Mouse (Mus musculus) small intestine, adult 2 months (tissue): Measurements from ENCODE around the gene Fbxo48. TPM values are rescaled to one million over a fixed set of nuclear protein-coding genes. Genes with fewer than 3 reads are reported as not detected.

Experiments
- H3K27ac ChIP-seq: fragments of 200-500 bp; 2 replicates; pipeline ENCODE4 v1.5.1; 2012; ENCODE audit warnings: low read depth, low read length, control low read depth, inconsistent platforms; ENCODE audit not compliant: insufficient read depth
- H3K27me3 ChIP-seq: fragments of 200-500 bp; 2 replicates; pipeline ENCODE4 v1.6.1; 2012; ENCODE audit warnings: mild to moderate bottlenecking, moderate library complexity, low read length, inconsistent platforms; ENCODE audit not compliant: control insufficient read depth, insufficient read depth
- H3K36me3 ChIP-seq: fragments of 200-500 bp; 2 replicates; pipeline ENCODE4 v1.6.1; 2012; ENCODE audit warnings: mild to moderate bottlenecking, low read length, control low read depth, inconsistent platforms; ENCODE audit not compliant: control insufficient read depth, insufficient read depth
- H3K4me1 ChIP-seq: fragments of 200-500 bp; 2 replicates; pipeline ENCODE4 v1.6.1; 2012; ENCODE audit warnings: low read length, inconsistent platforms, mixed read lengths; ENCODE audit not compliant: control insufficient read depth, insufficient read depth, insufficient read length
- H3K4me3 ChIP-seq: fragments of 200-500 bp; 2 replicates; pipeline ENCODE4 v1.5.1; 2012; ENCODE audit warnings: low read depth, mild to moderate bottlenecking, control low read depth, inconsistent platforms, low read length, moderate library complexity
- CTCF ChIP-seq: fragments of 200-500 bp; IDR thresholded peaks from 2 replicates; pipeline ENCODE4 v1.5.1; 2012; ENCODE audit warnings: low read depth, mild to moderate bottlenecking, control low read depth, inconsistent platforms, low read length, moderate library complexity, mixed read lengths; ENCODE audit not compliant: insufficient replicate concordance, insufficient read length; ENCODE audit errors: extremely low read depth
- POLR2A ChIP-seq: fragments of 200-500 bp; IDR thresholded peaks from 2 replicates; pipeline ENCODE4 v1.6.1; 2012; ENCODE audit warnings: low read depth, mild to moderate bottlenecking, control low read depth, inconsistent platforms, low read length, moderate library complexity
- WGBS: fragments of 180-500 bp; shearing (Covaris S2); methylation state at CpG from one replicate; pipeline ENCODE4 v1.1.7; 2018; 5-methylcytosine and 5-hydroxymethylcytosine counted together
- polyA plus RNA-seq: library from polyadenylated mRNA; depleted of rRNA; stranded (reverse); fragments of >200 nt; gene quantifications from 2 replicates; pipeline ENCODE4 v1.2.3, GENCODE M21; 2012; rRNA removed

Gene Fbxo48
- polyA plus RNA-seq, result 0.16 and 0.18 TPM in 2 replicates

DNA sequence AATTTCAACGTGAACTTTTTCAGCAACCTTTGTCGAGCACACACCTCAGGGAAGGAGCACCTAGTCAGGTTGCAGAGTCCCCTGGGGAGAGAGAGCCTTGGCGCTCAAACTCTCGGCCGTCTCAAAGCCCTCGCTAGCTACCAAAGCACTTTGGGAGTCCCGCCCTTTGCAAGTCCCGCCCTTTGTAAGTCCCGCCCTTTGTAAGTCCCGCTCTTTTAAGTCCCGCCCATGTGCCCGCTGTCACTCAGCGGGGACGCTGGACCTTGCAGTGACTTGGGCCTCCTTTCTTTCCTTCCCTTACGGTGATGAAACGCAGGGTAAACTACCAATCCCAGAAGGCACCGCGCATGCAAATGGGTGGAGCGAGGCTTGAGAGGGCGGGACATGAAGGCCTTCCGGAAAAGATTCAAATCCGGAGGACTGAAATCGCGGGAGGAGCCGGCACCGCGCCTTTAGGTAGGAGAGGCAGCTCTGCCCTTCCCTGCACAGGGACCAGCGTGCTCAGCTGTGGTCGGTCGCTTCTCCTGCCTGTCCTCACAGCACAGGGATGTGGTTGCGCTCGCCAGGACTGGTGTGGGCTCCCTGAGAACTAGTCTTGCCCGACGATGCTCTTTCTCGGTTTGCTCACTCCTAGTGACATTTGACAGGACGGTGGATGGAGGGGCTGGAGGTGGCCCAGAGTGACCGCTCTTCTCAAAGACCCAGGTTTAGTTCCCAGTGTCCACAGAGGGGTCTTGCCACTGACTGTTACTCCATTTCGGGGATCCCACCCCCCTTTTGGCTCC, at the start of gene Fbxo48:
TSS of gene Fbxo48 (plus strand) at position 400 of the 785 bp plus-strand sequence.
- no peaks in the 10 kb centered on the region for H3K27me3 ChIP-seq

DNA sequence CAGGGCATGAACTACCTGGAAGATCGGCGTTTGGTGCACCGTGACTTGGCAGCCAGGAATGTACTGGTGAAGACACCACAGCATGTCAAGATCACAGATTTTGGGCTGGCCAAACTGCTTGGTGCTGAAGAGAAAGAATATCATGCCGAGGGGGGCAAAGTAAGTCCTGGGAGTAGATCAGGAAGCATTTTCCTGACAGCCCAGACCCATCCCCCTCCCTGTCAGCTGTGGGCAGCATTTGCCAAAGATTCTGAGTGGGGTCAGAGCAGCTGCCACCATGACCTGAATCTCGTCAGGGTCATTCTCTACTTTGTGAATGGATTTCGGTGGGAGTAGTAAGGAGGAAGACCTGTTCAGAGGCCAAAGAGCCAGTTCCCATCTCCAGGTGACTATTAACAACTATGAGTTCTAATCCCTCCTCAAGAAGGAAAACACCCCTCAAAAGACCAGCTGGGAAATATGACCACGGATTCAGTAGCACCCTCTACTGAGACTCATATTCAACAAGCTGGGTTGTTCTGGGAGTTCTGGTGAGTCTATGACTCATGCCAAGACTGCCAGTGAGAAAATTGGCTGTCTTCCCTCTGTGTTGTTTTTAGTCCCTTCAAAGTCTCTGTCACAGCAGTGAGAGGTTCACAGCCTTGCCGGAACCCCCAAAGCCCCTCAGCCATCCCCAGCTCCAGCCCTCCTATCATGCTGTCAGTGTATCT, 46.7 kb upstream of the Fbxo48 start:
- WGBS, result 76% methylated on average over 8 of the region's 8 CpGs
- peaks cover 6% of the 10 kb centered on the region for H3K36me3 ChIP-seq

More for the DNA sequence above, at the start of gene Fbxo48:
- no peaks in the 10 kb centered on the region for H3K4me1 ChIP-seq
- under 1% methylated on average over 38 of the region's 38 CpGs for WGBS
- H3K36me3 ChIP-seq, result no peaks in the 10 kb centered on the region
- H3K27ac ChIP-seq, result 0 out of 2 replicates have a peak within 1 kb of the TSS, but pooled peaks have one; percentile 6
- TF ChIP-seq POLR2A (peak; percentile 43), CTCF (no peak)
- H3K4me3 ChIP-seq, result peak within 1 kb of the TSS; percentile 96

DNA sequence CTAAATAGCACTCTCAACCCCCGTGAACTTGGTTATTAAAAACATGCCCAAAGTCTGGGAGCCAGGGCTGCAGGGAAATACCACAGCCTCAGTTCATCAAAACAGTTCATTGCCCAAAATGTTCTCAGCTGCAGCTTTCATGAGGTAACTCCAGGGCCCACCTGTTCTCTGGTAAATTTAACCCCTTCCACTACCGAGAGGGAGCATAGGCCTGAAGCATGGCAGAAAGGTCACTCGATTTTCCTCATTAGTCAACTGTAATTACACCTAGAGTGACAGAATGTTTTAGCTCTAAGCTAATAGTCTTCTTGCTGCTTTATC, 46.2 kb upstream of the Fbxo48 start:
- Histone ChIP-seq H3K27me3 (no peaks in the 10 kb centered on the region), H3K4me3 (no peak overlapping the region), H3K4me1 (peaks cover 17% of the 10 kb centered on the region; the same call in 1 of the 2 replicates), H3K27ac (no peak overlapping the region), H3K36me3 (peaks cover 6% of the 10 kb centered on the region)
- TF ChIP-seq POLR2A (no peak), CTCF (no peak)
- WGBS, result 77% methylated on average over 3 of the region's 3 CpGs

More for the DNA sequence above, 46.7 kb upstream of the Fbxo48 start:
- H3K4me3 ChIP-seq, result no peak overlapping the region
- no peak for TF ChIP-seq CTCF
- TF ChIP-seq POLR2A, result no peak
- no peak overlapping the region for H3K27ac ChIP-seq
- no peaks in the 10 kb centered on the region for H3K27me3 ChIP-seq
- H3K4me1 ChIP-seq, result peaks cover 17% of the 10 kb centered on the region; the same call in 1 of the 2 replicates

DNA sequence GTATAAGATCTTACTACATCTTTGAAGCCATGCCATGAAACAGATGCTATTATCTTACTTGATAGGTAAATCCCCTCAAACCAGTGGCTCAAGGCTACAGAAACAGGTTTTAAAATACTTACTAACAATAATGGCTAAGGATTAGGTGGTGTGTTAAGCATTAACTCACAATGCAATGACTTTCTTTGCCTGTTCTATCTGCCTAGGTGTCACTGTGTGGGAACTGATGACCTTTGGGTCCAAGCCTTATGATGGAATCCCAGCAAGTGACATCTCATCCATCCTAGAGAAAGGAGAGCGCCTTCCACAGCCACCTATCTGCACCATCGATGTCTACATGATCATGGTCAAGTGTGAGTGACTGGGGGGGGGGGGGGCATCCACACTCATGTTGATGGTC, 44.6 kb upstream of the Fbxo48 start:
- WGBS, result 84% methylated on average over 2 of the region's 2 CpGs
- H3K36me3 ChIP-seq, result peaks cover 12% of the 10 kb centered on the region
- TF ChIP-seq CTCF (no peak), POLR2A (no peak)

DNA sequence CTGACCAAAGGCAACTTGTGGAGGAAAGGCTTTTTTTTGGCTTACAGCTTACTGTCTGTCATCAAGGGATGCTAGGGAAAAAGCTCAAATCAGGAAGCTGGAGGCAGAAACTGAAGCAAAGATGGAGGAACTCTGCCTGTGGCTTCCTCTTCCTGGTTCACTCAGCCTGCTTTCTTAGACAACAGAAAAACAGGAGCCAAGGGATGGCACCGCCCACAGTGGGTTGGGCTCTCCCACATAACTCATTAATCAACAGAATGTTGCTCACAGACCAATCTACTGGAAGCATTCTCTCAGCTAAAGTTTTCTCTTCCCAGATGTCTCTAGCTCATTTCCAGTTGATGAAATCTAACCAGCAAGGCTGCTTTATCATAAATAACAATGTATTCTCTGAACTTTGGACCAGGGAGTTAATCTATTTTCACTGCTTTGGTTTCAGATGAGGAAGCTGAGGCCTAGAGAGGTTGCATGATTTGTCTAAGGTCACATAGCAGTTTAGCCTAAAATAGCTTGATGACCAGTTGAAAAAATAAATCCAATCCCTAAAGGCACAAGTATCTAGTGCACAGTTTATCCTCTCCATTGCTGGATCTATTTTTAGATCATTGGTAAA, 43.6 kb upstream of the Fbxo48 start:
- peaks cover 6% of the 10 kb centered on the region; the same call in 1 of the 2 replicates for H3K4me1 ChIP-seq
- H3K36me3 ChIP-seq, result peaks cover 15% of the 10 kb centered on the region
- WGBS, result 31% methylated on average over 1 of the region's 1 CpGs
- no peak for TF ChIP-seq POLR2A
- H3K27ac ChIP-seq, result peak overlapping the region; percentile 89; the same call in 1 of the 2 replicates
- no peaks in the 10 kb centered on the region for H3K27me3 ChIP-seq
- H3K4me3 ChIP-seq, result no peak overlapping the region

More for the DNA sequence above, 44.6 kb upstream of the Fbxo48 start:
- Histone ChIP-seq H3K27me3 (no peaks in the 10 kb centered on the region), H3K27ac (no peak overlapping the region), H3K4me3 (no peak overlapping the region), H3K4me1 (peaks cover 14% of the 10 kb centered on the region; the same call in 1 of the 2 replicates)

DNA sequence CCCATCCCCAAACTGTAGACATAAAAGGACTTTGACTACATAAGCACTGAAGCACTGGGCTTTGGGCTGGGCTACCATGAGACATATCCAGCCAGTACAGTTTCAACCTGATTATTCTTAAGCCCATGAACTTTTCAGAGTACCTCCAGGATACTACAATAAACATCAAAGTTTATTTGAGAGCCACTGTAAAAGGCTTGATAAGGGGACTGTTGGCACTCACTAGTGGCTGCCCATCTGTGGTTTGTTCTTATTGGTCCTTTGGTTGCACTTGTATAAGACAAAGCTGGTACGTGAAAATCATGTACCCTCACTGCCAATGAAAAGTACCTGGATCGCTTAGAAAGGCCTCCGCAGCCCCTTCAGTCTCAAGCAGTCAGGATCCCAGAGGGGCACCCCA, 36.4 kb upstream of the Fbxo48 start:
- Histone ChIP-seq H3K4me1 (no peaks in the 10 kb centered on the region), H3K36me3 (peaks cover 9% of the 10 kb centered on the region), H3K27me3 (no peaks in the 10 kb centered on the region), H3K27ac (peak overlapping the region; percentile 50; the same call in 1 of the 2 replicates), H3K4me3 (no peak overlapping the region)
- 28% methylated on average over 3 of the region's 3 CpGs for WGBS
- no peak for TF ChIP-seq CTCF
- no peak for TF ChIP-seq POLR2A

DNA sequence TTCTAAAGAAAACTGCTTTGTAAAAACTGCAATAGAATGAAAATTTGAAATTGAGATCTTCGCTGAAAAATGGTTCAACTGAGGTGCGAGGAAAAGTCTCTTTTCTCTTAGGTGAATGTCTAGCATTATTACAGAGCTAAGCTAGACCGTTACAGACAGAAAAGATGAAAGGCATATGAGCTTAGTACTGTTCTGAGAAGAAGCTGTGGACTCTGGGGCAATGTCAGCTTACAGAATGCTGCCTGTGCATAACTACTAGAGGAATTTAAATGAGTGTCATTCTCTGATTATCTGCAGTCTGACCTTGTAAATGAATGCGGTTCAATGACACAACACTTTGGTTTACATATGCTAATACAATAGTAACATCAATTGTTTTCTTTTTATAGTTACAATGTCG, 35.3 kb upstream of the Fbxo48 start:
- Histone ChIP-seq H3K4me1 (no peaks in the 10 kb centered on the region), H3K27me3 (no peaks in the 10 kb centered on the region), H3K36me3 (peaks cover 3% of the 10 kb centered on the region), H3K27ac (no peak overlapping the region), H3K4me3 (no peak overlapping the region)
- WGBS, result 43% methylated on average over 5 of the region's 5 CpGs
- no peak for TF ChIP-seq CTCF
- TF ChIP-seq POLR2A, result no peak
